Mouse (Mus musculus) neural tube, embryonic 13.5 days (tissue): Measurements from ENCODE around the gene 2410002F23Rik. TPM values are rescaled to one million over a fixed set of nuclear protein-coding genes. Genes with fewer than 3 reads are reported as not detected.
"Not testable (repeated sequence)": the region's sequence is repeated elsewhere in the genome, so short reads cannot be mapped to it uniquely, and the experiment has no call there.

Experiments
- ATAC-seq: fragments of 200-750 bp; cut with Nextera tagmentation; 2 replicates; pipeline ENCODE4 v1.8.0; 2017; ENCODE audit warnings: low read depth, mild to moderate bottlenecking, moderate TSS enrichment, moderate library complexity
- H3K27ac ChIP-seq: fragments of 300-500 bp; sonication (generic); replicated peaks from 2 replicates; pipeline ENCODE4 v1.5.1; 2015; ENCODE audit warnings: moderate library complexity, mild to moderate bottlenecking, inconsistent platforms
- H3K27me3 ChIP-seq: fragments of 300-500 bp; sonication (generic); 2 replicates; pipeline ENCODE4 v1.6.1; 2015; ENCODE audit warnings: mild to moderate bottlenecking, inconsistent platforms
- H3K36me3 ChIP-seq: fragments of 300-500 bp; sonication (generic); 2 replicates; pipeline ENCODE4 v1.6.1; 2015; ENCODE audit warnings: mild to moderate bottlenecking, inconsistent platforms
- H3K4me1 ChIP-seq: fragments of 300-500 bp; sonication (generic); replicated peaks from 2 replicates; pipeline ENCODE4 v1.6.1; 2015; ENCODE audit warnings: inconsistent platforms
- H3K4me2 ChIP-seq: fragments of 300-500 bp; sonication (generic); 2 replicates; pipeline ENCODE4 v1.6.1; 2015; ENCODE audit warnings: inconsistent platforms, mild to moderate bottlenecking, moderate library complexity
- H3K4me3 ChIP-seq: fragments of 300-500 bp; sonication (generic); 2 replicates; pipeline ENCODE4 v1.5.1; 2015; ENCODE audit warnings: mild to moderate bottlenecking, inconsistent platforms
- H3K9ac ChIP-seq: fragments of 300-500 bp; sonication (generic); 2 replicates; pipeline ENCODE4 v1.6.1; 2015; ENCODE audit warnings: moderate library complexity, mild to moderate bottlenecking, inconsistent platforms
- H3K9me3 ChIP-seq: fragments of 300-500 bp; sonication (generic); 2 replicates; pipeline ENCODE4 v1.6.1; 2016; ENCODE audit warnings: inconsistent platforms
- WGBS: fragments of 180-500 bp; shearing (Covaris S2); methylation state at CpG from one replicate; pipeline ENCODE4 v1.1.7; 2015; 5-methylcytosine and 5-hydroxymethylcytosine counted together
- polyA plus RNA-seq: library from polyadenylated mRNA; unstranded; fragments of >200 nt; fragmentation: Nextera tagmentation; extraction: Ambion mirVana; gene quantifications from 2 replicates; pipeline ENCODE4 v1.2.1, GENCODE M21; 2015

Gene 2410002F23Rik
- polyA plus RNA-seq, 1 experiment from 2014 or later, result 187 TPM

DNA sequence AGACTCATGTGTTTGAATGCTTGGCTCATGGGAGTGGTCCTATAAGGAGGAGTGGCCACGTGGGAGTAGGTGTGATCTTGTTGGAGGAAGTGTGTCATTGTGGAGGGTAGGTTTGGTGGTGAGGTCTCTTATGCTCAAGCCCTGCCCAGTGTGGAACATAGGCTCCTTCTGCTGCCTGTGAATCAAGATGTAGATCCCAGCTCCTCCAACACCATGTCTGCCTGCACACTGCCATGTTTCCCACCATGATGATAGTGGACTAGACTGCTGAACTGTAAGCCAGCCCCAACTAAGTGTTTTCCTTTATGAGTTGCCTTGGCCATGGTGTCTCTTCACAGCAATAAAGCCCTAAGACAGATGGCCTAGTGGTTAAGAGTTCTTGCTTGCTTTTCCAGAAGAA lies 2.4 kb upstream of the 2410002F23Rik start:
- Histone ChIP-seq H3K4me2 (no peak overlapping the region), H3K4me3 (no peak overlapping the region), H3K9ac (no peak overlapping the region), H3K4me1 (peaks cover 28% of the 10 kb centered on the region), H3K27me3 (no peaks in the 10 kb centered on the region), H3K36me3 (peaks cover 13% of the 10 kb centered on the region), H3K9me3 (no peaks in the 10 kb centered on the region), H3K27ac (no peak overlapping the region)
- WGBS, result 48% methylated on average over 1 of the region's 1 CpGs
- no peak for ATAC-seq

DNA sequence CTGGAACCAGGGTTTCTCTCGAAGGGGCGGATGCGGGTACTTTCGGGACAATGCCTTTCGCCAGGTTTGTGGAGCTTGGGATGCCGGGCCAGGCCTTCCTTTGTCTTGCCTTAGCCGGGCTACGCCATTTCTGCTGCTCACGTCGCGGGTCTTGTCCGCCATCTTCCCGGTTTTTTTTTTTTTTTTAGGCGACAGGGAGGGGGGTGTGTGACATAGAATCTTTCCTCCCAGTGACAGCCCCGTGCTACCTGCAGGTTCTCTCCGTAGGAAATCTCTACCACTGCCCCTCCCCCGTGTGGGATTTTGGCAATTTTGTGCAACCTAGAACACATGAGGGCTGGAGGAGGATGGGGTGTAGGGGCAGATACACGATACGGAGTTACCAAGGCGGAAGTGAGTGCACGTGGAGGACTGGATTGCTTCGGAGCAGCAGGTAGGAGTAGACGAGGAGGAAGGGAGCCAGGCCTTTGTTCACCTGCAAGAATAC lies 505 bp downstream of the 2410002F23Rik start:
- Histone ChIP-seq H3K27me3 (no peaks in the 10 kb centered on the region), H3K36me3 (peaks cover 38% of the 10 kb centered on the region), H3K9me3 (no peaks in the 10 kb centered on the region), H3K9ac (peak overlapping the region; percentile 87), H3K27ac (peak overlapping the region; percentile 95), H3K4me3 (peak overlapping the region; percentile 94), H3K4me2 (peak overlapping the region; percentile 89), H3K4me1 (peaks cover 32% of the 10 kb centered on the region)
- 0% methylated on average over 23 of the region's 23 CpGs for WGBS
- peak; percentile 19 for ATAC-seq

- 94% methylated on average over 2 of the region's 2 CpGs for WGBS
- H3K27me3 ChIP-seq, result no peaks in the 10 kb centered on the region
- no peak overlapping the region for H3K27ac ChIP-seq
- no peak for ATAC-seq
- peak overlapping the region; percentile 89 for H3K4me2 ChIP-seq
- peak overlapping the region; percentile 87 for H3K9ac ChIP-seq
- H3K4me1 ChIP-seq, result peaks cover 35% of the 10 kb centered on the region
- no peaks in the 10 kb centered on the region for H3K9me3 ChIP-seq
- peak overlapping the region; percentile 94 for H3K4me3 ChIP-seq
- peaks cover 48% of the 10 kb centered on the region for H3K36me3 ChIP-seq
Measured at GRCm38 (mm10) chr7:44247971-44248370, 1.4 kb downstream of the 2410002F23Rik start.

GRCm38 (mm10) chr7:44249248-44249647 lies 2.7 kb downstream of the 2410002F23Rik start:
- H3K36me3 ChIP-seq, result peaks cover 60% of the 10 kb centered on the region

DNA sequence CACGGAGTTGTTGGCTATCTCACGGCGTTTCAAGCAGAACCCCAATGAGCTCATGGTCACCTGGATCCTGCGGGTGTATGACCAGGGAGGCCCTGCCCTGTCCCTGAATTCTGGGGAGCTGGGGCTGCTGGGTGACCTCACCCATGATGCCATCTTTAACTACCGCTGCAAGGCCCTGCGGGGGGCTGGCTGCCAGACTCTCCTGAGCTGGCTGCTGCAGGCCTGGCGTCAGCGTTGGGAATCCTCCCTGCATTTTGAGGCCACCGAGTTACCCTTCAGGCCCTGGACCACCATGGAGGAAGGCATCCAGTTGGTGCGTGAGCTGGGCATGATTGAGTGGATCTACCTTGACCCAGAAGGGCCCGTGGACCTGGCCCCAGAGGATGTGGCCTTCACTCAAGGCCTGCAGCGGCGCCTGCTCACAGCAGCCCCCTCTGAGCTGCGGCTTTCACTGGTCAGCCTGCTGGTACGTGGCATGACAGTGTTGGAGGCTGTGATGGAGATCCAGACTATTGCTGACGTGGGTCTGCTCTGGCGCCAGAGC lies 4.3 kb downstream of the 2410002F23Rik start:
- peaks cover 60% of the 10 kb centered on the region for H3K36me3 ChIP-seq

More at GRCm38 (mm10) chr7:44249248-44249647, 2.7 kb downstream of the 2410002F23Rik start:
- peaks cover 35% of the 10 kb centered on the region for H3K4me1 ChIP-seq
- no peak overlapping the region for H3K27ac ChIP-seq
- ATAC-seq, result no peak
- 94% methylated on average over 4 of the region's 4 CpGs for WGBS
- H3K4me3 ChIP-seq, result no peak overlapping the region
- no peak overlapping the region for H3K9ac ChIP-seq
- no peaks in the 10 kb centered on the region for H3K27me3 ChIP-seq
- no peak overlapping the region for H3K4me2 ChIP-seq
- H3K9me3 ChIP-seq, result no peaks in the 10 kb centered on the region

GRCm38 (mm10) chr7:44253023-44253616 lies 6.6 kb downstream of the 2410002F23Rik start:
- Histone ChIP-seq H3K9ac (no peak overlapping the region), H3K4me1 (peaks cover 17% of the 10 kb centered on the region), H3K36me3 (peaks cover 57% of the 10 kb centered on the region), H3K9me3 (no peaks in the 10 kb centered on the region), H3K4me3 (no peak overlapping the region), H3K27me3 (no peaks in the 10 kb centered on the region), H3K4me2 (no peak overlapping the region), H3K27ac (no peak overlapping the region)
- whole genome bisulfite sequencing, result 75% methylated on average over 15 of the region's 15 CpGs
- no peak for ATAC-seq

More for the DNA sequence above, 4.3 kb downstream of the 2410002F23Rik start:
- not testable (repeated sequence) for ATAC-seq, H3K9me3 ChIP-seq, H3K4me3 ChIP-seq, H3K27ac ChIP-seq, H3K27me3 ChIP-seq, H3K4me2 ChIP-seq, H3K9ac ChIP-seq
- H3K4me1 ChIP-seq, result peaks cover 27% of the 10 kb centered on the region
- WGBS, result 92% methylated on average over 17 of the region's 17 CpGs

DNA sequence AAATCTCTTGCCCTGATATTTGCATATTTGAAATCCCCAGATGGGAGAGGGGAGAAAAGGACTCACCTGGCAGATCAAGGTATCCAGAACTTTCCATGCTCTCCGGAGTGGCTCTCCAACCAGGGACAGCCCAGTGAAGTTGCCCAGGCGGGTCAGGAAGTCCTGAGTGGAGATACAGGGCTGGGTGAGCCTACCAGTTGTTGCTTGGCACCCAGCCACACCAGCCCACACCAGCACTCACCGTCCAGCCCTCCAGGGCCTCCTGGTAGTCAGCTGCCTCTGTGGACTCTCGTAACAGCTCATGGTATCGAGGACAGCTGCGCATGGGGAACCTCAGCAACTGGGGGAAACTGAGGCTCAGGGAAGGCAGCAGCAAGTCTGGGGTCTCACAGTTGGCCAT lies 8.4 kb downstream of the 2410002F23Rik start:
- ATAC-seq, result no peak
- Histone ChIP-seq H3K4me3 (no peak overlapping the region), H3K4me1 (0 out of 2 replicates have a peak, but pooled peaks cover 4% of the 10 kb centered on the region), H3K27me3 (no peaks in the 10 kb centered on the region), H3K4me2 (no peak overlapping the region), H3K9me3 (no peaks in the 10 kb centered on the region), H3K36me3 (peaks cover 39% of the 10 kb centered on the region), H3K9ac (no peak overlapping the region), H3K27ac (no peak overlapping the region)
- 76% methylated on average over 6 of the region's 6 CpGs for WGBS

DNA sequence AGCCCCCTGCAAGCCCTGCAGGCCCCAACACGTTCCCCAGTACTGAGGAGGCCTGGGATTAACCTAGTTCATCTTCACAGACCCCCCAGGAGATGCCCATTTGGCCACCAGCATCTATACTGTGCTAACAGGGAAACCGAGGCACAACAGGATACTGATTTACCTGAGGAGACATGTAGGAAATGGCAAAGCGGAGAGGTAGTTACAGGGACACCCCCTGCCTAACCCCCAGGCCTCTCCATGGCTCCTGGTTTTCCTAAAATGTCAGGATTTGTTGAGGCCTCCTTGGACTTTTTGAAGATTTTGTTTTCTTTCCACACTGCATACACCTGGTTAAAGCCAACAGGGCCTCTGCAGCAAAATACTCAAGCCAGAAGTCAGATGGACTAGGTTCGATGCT lies 10.8 kb downstream of the 2410002F23Rik start, which contains the start of gene Acp4:
Acp4 (minus strand) TSS at position 101 of the 400 bp plus-strand sequence.
- no peak within 1 kb of the TSS for H3K4me2 ChIP-seq
- peaks cover 19% of the 10 kb centered on the region for H3K36me3 ChIP-seq
- 77% methylated on average over 4 of the region's 4 CpGs for WGBS

DNA sequence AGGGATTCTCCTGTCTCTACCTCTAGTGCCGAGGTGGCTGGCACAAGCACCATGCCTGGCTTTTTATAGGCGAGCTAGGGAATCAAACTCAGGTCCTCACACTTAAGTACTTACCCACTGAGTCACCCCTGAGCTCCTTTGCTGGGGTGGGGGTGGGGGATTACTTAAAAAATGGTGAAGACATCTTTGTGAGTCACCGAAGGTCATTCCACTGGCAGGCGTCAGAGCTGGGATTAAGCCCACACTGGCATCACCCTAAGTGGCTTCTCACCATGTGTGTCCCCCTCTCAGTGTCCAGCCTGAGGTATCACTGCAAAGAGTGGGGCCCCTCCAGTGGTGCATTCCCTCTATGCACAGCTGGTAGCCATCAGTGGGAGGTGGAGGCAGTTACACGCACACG lies 13.9 kb downstream of the 2410002F23Rik start:
- 76% methylated on average over 6 of the region's 6 CpGs for WGBS
- H3K4me3 ChIP-seq, result no peak overlapping the region
- no peak for ATAC-seq

More for the DNA sequence above, 10.8 kb downstream of the 2410002F23Rik start, which contains the start of gene Acp4:
- no peak within 1 kb of the TSS for H3K27ac ChIP-seq
- H3K4me1 ChIP-seq, result 0 out of 2 replicates have a peak, but pooled peaks cover 3% of the 10 kb centered on the region
- H3K9ac ChIP-seq, result no peak within 1 kb of the TSS
- no peak for ATAC-seq
- no peaks in the 10 kb centered on the region for H3K9me3 ChIP-seq
- H3K27me3 ChIP-seq, result peaks cover 18% of the 10 kb centered on the region
- H3K4me3 ChIP-seq, result no peak within 1 kb of the TSS

DNA sequence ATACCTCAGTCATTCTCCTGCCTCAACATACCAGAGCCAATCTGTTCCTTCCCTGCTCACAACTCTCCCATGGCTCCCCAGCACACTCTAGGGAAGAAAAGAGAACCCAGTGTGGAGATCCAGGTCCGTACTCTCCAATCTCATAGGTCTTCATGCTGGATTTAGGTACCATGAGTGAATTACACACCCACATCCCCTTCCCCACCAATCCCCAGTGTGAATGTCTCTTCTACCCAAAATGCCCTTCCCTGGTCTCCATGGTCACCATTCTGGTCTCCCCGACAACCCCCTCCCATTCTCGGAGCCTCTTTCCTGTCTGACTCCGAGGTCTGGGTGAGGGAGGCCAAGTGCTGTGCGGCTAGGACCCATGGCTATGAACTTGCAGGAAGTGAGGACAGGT lies 14.6 kb downstream of the 2410002F23Rik start, which contains the start of gene Gm15517:
Gm15517 (plus strand) TSS at position 301 of the 400 bp plus-strand sequence.
- Histone ChIP-seq H3K4me2 (no peak within 1 kb of the TSS), H3K36me3 (no peaks in the 10 kb centered on the region), H3K4me3 (no peak within 1 kb of the TSS), H3K9ac (no peak within 1 kb of the TSS), H3K27ac (no peak within 1 kb of the TSS), H3K9me3 (no peaks in the 10 kb centered on the region), H3K27me3 (peaks cover 35% of the 10 kb centered on the region), H3K4me1 (peaks cover 8% of the 10 kb centered on the region)
- 60% methylated on average over 5 of the region's 5 CpGs for WGBS
- ATAC-seq, result no peak

More for the DNA sequence above, 13.9 kb downstream of the 2410002F23Rik start:
- Histone ChIP-seq H3K36me3 (no peaks in the 10 kb centered on the region), H3K27me3 (peaks cover 28% of the 10 kb centered on the region), H3K4me1 (peaks cover 8% of the 10 kb centered on the region), H3K27ac (no peak overlapping the region), H3K9ac (no peak overlapping the region), H3K9me3 (no peaks in the 10 kb centered on the region), H3K4me2 (no peak overlapping the region)

DNA sequence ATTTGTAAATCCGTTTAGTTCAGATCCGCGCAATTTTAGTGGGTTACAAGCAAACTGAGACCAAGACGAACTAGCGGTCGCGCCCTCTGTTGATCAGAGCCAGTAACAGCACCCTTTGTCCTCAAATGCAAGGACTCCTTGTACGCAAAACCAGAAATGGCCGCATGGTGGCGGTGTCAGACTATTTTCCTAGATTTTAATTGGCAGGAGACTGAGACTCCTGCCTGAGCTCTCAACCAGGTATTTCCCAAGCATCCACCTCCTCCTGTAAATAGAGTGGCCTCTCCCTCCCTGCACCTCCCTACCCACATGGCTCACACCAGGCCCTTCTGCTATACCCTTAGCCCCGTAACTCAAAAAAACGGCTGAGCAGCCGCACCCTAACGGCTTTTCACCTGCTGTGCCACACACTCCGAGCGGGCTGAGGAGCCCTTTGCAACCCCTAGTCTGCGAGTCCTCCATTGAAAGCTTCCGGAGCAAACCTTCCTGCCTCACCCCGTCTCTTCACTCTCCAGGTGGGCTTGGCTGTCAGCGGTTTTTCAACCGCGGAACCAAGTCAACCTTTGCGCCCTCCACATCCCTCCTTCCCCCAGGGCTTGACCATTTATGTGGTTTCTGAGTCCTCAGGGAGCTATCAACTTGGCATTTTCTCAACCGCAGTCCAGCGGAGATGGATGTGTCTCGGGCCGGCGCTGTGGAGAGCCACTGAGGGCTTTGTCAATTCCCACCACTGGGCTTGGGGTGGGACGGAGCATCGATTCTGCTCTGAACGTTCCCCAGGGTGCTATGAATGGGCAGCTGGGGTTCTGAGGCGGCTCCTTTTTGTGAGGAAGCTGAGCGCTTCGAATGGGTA lies 16.5 kb downstream of the 2410002F23Rik start:
- under 1% methylated on average over 34 of the region's 34 CpGs for WGBS
- H3K36me3 ChIP-seq, result no peaks in the 10 kb centered on the region

GRCm38 (mm10) chr7:44268117-44268516 lies 21.6 kb downstream of the 2410002F23Rik start:
- H3K9me3 ChIP-seq, result no peaks in the 10 kb centered on the region
- no peak overlapping the region for H3K9ac ChIP-seq

More for the DNA sequence above, 16.5 kb downstream of the 2410002F23Rik start:
- H3K27ac ChIP-seq, result peak overlapping the region; percentile 76
- peak overlapping the region; percentile 34 for H3K4me3 ChIP-seq
- peak overlapping the region; percentile 62 for H3K4me2 ChIP-seq
- no peaks in the 10 kb centered on the region for H3K9me3 ChIP-seq
- peak; percentile 85 for ATAC-seq
- H3K27me3 ChIP-seq, result peaks cover 50% of the 10 kb centered on the region
- peaks cover 8% of the 10 kb centered on the region for H3K4me1 ChIP-seq
- peak overlapping the region; percentile 69 for H3K9ac ChIP-seq

More at GRCm38 (mm10) chr7:44268117-44268516, 21.6 kb downstream of the 2410002F23Rik start:
- H3K36me3 ChIP-seq, result no peaks in the 10 kb centered on the region
- peaks cover 45% of the 10 kb centered on the region for H3K27me3 ChIP-seq
- no peak overlapping the region for H3K4me3 ChIP-seq
- H3K4me1 ChIP-seq, result peaks cover 5% of the 10 kb centered on the region
- no peak overlapping the region for H3K27ac ChIP-seq
- 80% methylated on average over 11 of the region's 11 CpGs for WGBS
- no peak for ATAC-seq
- no peak overlapping the region for H3K4me2 ChIP-seq
